Comparison of ENCODE assay signal across 8 mouse cellular contexts in the genomic region with DNA sequence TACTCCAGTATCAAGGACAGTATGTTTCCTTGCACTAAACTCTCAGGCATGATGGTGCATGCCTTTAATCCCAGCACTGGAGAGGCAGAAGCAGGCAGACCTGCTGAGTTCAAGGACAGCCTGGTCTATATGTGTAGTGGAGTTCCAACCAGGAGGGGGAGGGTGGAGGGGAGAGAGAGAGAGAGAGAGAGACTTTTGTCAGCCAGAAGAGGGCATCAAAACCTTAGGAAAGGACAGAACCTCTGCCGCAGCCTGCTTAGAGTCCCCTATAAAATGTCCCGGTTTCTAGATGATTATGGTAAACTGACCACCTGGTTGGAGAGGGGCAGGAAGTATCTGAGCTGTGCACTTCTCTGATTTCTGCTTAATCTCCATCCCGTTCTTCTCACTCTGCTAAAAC. TPM values are rescaled to one million over a fixed set of nuclear protein-coding genes. Genes with fewer than 3 reads are reported as not detected.
DNase-seq lines count a peak whose midpoint lies in the region; ATAC-seq and TF ChIP-seq lines count a peak whose summit lies in the region.

No protein-coding gene starts in this region.

- TF ChIP-seq POLR2A in MEL (IDR thresholded peaks at IDR 0.05; ENCODE audit: control insufficient read depth in 1 of 2, insufficient read depth in 1 of 2, low read depth in 1 of 2, low read length in 2 of 2, poor library complexity in 1 of 2): no peak

- ATAC-seq in hindbrain, postnatal 0 days: peak; percentile 74
- ATAC-seq in hindbrain, embryonic 13.5 days (ENCODE audit: low FRiP score): no peak
- peak; percentile 52; the same call in 1 of the 2 replicates for ATAC-seq in embryonic facial prominence, embryonic 11.5 days (replicated peaks; ENCODE audit: insufficient number of reproducible peaks, low FRiP score, low TSS enrichment, low read depth)
- ATAC-seq in midbrain, embryonic 15.5 days (replicated peaks): 0 out of 2 replicates have a peak, but pooled peaks have one; percentile 42
- ATAC-seq in cerebellum, adult (ENCODE audit: insufficient number of reproducible peaks, low FRiP score, low TSS enrichment): no peak

- no peaks in the 10 kb centered on the region for H3K4me1 ChIP-seq in hindbrain, postnatal 0 days (ENCODE audit: insufficient read depth, low read length)
- H3K4me1 ChIP-seq in hindbrain, embryonic 13.5 days (replicated peaks): 0 out of 2 replicates have a peak, but pooled peaks cover 4% of the 10 kb centered on the region
- H3K4me1 ChIP-seq in MEL (ENCODE audit: control insufficient read depth in 1 of 2, insufficient read depth in 2 of 2, low read length in 2 of 2): peaks cover 6 to 15% of the 10 kb centered on the region in 2 experiments
- H3K4me1 ChIP-seq in embryonic facial prominence, embryonic 11.5 days (ENCODE audit: control insufficient read depth, insufficient read depth, low read length): no peaks in the 10 kb centered on the region
- H3K4me1 ChIP-seq in midbrain, embryonic 15.5 days: no peaks in the 10 kb centered on the region

- TF ChIP-seq RAD21 in MEL (IDR thresholded peaks at IDR 0.05; ENCODE audit: low read depth, low read length): peak; percentile 80

- no peaks in the 10 kb centered on the region for H3K79me2 ChIP-seq in MEL (ENCODE audit: control insufficient read depth, insufficient read depth, low read length, poor library complexity)

- 14% methylated on average over 3 of the region's 3 CpGs for WGBS in hindbrain, postnatal 0 days
- 16% methylated on average over 3 of the region's 3 CpGs for WGBS in hindbrain, embryonic 13.5 days
- WGBS in embryonic facial prominence, embryonic 11.5 days: 14% methylated on average over 3 of the region's 3 CpGs
- WGBS in midbrain, embryonic 15.5 days: 23% methylated on average over 3 of the region's 3 CpGs

- no peak for TF ChIP-seq EP300 in MEL (IDR thresholded peaks at IDR 0.05; ENCODE audit: low read depth in 1 of 2, low read length in 2 of 2)

- DNase-seq in hindbrain, postnatal 0 days (ENCODE audit: low spot score): peak; percentile 56
- DNase-seq in MEL (ENCODE audit: low read depth, low spot score): peak; percentile 74
- DNase-seq in embryonic facial prominence, embryonic 11.5 days (ENCODE audit: low spot score): peak; percentile 54
- DNase-seq in frontal cortex, postnatal 25 days (ENCODE audit: low spot score in 2 of 2): no peak
- DNase-seq in gastrocnemius, postnatal 25 days: no peak

- no peaks in the 10 kb centered on the region for H3K36me3 ChIP-seq in hindbrain, postnatal 0 days (ENCODE audit: insufficient read depth, low read length)
- no peaks in the 10 kb centered on the region for H3K36me3 ChIP-seq in hindbrain, embryonic 13.5 days
- H3K36me3 ChIP-seq in MEL (ENCODE audit: control insufficient read depth in 1 of 2, insufficient read depth in 2 of 2, low read length in 2 of 2): peaks cover 0 to 6% of the 10 kb centered on the region in 2 experiments; a peak in 2 of 4 replicates
- H3K36me3 ChIP-seq in embryonic facial prominence, embryonic 11.5 days (replicated peaks; ENCODE audit: control insufficient read depth, insufficient read depth, low read depth, low read length): no peaks in the 10 kb centered on the region
- H3K36me3 ChIP-seq in midbrain, embryonic 15.5 days (replicated peaks): no peaks in the 10 kb centered on the region

- no peak overlapping the region for H3K9ac ChIP-seq in hindbrain, postnatal 0 days (replicated peaks; ENCODE audit: low read length)
- no peak overlapping the region for H3K9ac ChIP-seq in hindbrain, embryonic 13.5 days
- H3K9ac ChIP-seq in MEL (ENCODE audit: control insufficient read depth, low read depth, low read length, poor library complexity, severe bottlenecking): no peak overlapping the region
- no peak overlapping the region for H3K9ac ChIP-seq in embryonic facial prominence, embryonic 11.5 days (replicated peaks; ENCODE audit: low read length)
- H3K9ac ChIP-seq in midbrain, embryonic 15.5 days: no peak overlapping the region

- H3K27ac ChIP-seq in hindbrain, postnatal 0 days: no peak overlapping the region
- no peak overlapping the region for H3K27ac ChIP-seq in hindbrain, embryonic 13.5 days
- no peak overlapping the region for H3K27ac ChIP-seq in MEL (ENCODE audit: control insufficient read depth, low read depth, low read length)
- no peak overlapping the region for H3K27ac ChIP-seq in embryonic facial prominence, embryonic 11.5 days (replicated peaks; ENCODE audit: low read depth, low read length)
- no peak overlapping the region for H3K27ac ChIP-seq in midbrain, embryonic 15.5 days

- H3K4me3 ChIP-seq in hindbrain, postnatal 0 days (ENCODE audit: low read length): no peak overlapping the region
- H3K4me3 ChIP-seq in hindbrain, embryonic 13.5 days: no peak overlapping the region
- no peak overlapping the region for H3K4me3 ChIP-seq in MEL (ENCODE audit: control insufficient read depth in 1 of 2, insufficient read depth in 1 of 2, low read depth in 2 of 2, low read length in 2 of 2)
- no peak overlapping the region for H3K4me3 ChIP-seq in embryonic facial prominence, embryonic 11.5 days (ENCODE audit: low read depth, low read length)
- no peak overlapping the region for H3K4me3 ChIP-seq in midbrain, embryonic 15.5 days

- no peaks in the 10 kb centered on the region for H3K9me3 ChIP-seq in hindbrain, postnatal 0 days (ENCODE audit: low read length)
- no peaks in the 10 kb centered on the region for H3K9me3 ChIP-seq in hindbrain, embryonic 13.5 days
- no peaks in the 10 kb centered on the region for H3K9me3 ChIP-seq in MEL (replicated peaks; ENCODE audit: insufficient read depth, low read length)
- H3K9me3 ChIP-seq in embryonic facial prominence, embryonic 11.5 days (replicated peaks; ENCODE audit: control insufficient read depth, low read length): no peaks in the 10 kb centered on the region
- H3K9me3 ChIP-seq in midbrain, embryonic 15.5 days: no peaks in the 10 kb centered on the region

- peak; percentile 70 for TF ChIP-seq CTCF in hindbrain, postnatal 0 days (IDR thresholded peaks at IDR 0.05; ENCODE audit: low read depth)
- peak in 2 of 3 experiments; percentile 47 to 73; a peak in 4 of 6 replicates for TF ChIP-seq CTCF in MEL (IDR thresholded peaks at IDR 0.05 in 2 of 3, conservative IDR thresholded peaks at IDR 0.05 in 1 of 3; ENCODE audit: control insufficient read depth in 1 of 3, insufficient read depth in 1 of 3, low read depth in 2 of 3, low read length in 3 of 3, poor library complexity in 1 of 3, severe bottlenecking in 1 of 3)

- H3K27me3 ChIP-seq in hindbrain, postnatal 0 days (ENCODE audit: insufficient read depth, low read length): no peaks in the 10 kb centered on the region
- no peaks in the 10 kb centered on the region for H3K27me3 ChIP-seq in hindbrain, embryonic 13.5 days
- no peaks in the 10 kb centered on the region for H3K27me3 ChIP-seq in MEL (ENCODE audit: control insufficient read depth in 1 of 2, insufficient read depth in 2 of 2, low read length in 2 of 2)
- no peaks in the 10 kb centered on the region for H3K27me3 ChIP-seq in embryonic facial prominence, embryonic 11.5 days (ENCODE audit: control insufficient read depth, insufficient read depth, low read length)
- no peaks in the 10 kb centered on the region for H3K27me3 ChIP-seq in midbrain, embryonic 15.5 days (replicated peaks)

- no peak overlapping the region for H3K4me2 ChIP-seq in hindbrain, postnatal 0 days (ENCODE audit: low read depth, low read length)
- H3K4me2 ChIP-seq in hindbrain, embryonic 13.5 days: no peak overlapping the region
- H3K4me2 ChIP-seq in embryonic facial prominence, embryonic 11.5 days (ENCODE audit: low read depth, low read length): no peak overlapping the region
- no peak overlapping the region for H3K4me2 ChIP-seq in midbrain, embryonic 15.5 days

TF ChIP-seq in MEL, 35 proteins besides CTCF, POLR2A, EP300 and RAD21 (continues in another document):
- TF ChIP-seq MAFK (IDR thresholded peaks at IDR 0.05; ENCODE audit: borderline replicate concordance, low read depth, low read length) (no peak), SIN3A (IDR thresholded peaks at IDR 0.05; ENCODE audit: low read length) (no peak; the same call in 1 of the 2 replicates), MXI1 (IDR thresholded peaks at IDR 0.05; ENCODE audit: low read depth, low read length) (no peak), ZNF384 (IDR thresholded peaks at IDR 0.05; ENCODE audit: low read depth, low read length) (no peak), MAX (IDR thresholded peaks at IDR 0.05; ENCODE audit: low read length) (no peak), GABPA (IDR thresholded peaks at IDR 0.05; ENCODE audit: low read depth, low read length) (no peak), TAL1 (IDR thresholded peaks at IDR 0.05; ENCODE audit: low read length) (no peak), SMC3 (IDR thresholded peaks at IDR 0.05; ENCODE audit: low read depth, low read length) (peak; percentile 80), RCOR1 (IDR thresholded peaks at IDR 0.05; ENCODE audit: low read depth, low read length) (no peak), E2F4 (IDR thresholded peaks at IDR 0.05; ENCODE audit: borderline replicate concordance, low read depth, low read length) (no peak), ELF1 (IDR thresholded peaks at IDR 0.05; ENCODE audit: low read depth, low read length) (no peak), MAZ (IDR thresholded peaks at IDR 0.05; ENCODE audit: low read depth, low read length) (peak; percentile 68; the same call in 1 of the 2 replicates)

RNA-seq across cellular contexts. Expression of a gene that starts 20.1 kb away (rescaled TPM):
- 0.86 and 1.2 TPM in 2 replicates for total RNA-seq in hindbrain, postnatal 0 days (2014; rRNA removed)
- 2.3 TPM in 2 replicates for polyA plus RNA-seq in hindbrain, postnatal 0 days (2015; fragmentation: Nextera tagmentation; extraction: Ambion mirVana)
- 1.0 and 2.8 TPM in 2 replicates for polyA plus RNA-seq in hindbrain, embryonic 13.5 days (2015; fragmentation: Nextera tagmentation; extraction: Ambion mirVana)
- total RNA-seq in MEL (2012; rRNA removed): 2.2 and 2.8 TPM in 2 replicates
- polyA plus RNA-seq in MEL (2012; ENCODE audit: insufficient read depth in 1 of 2, insufficient read length in 2 of 2, low read depth in 1 of 2, low replicate concordance in 2 of 2, missing spikeins in 1 of 2): 1 to 10 TPM in 1 of 2 experiments, not detected in 1; 5.5 TPM
- 1.4 TPM in 2 replicates for polyA plus RNA-seq in embryonic facial prominence, embryonic 11.5 days (2014; fragmentation: Nextera tagmentation; extraction: Ambion mirVana)
- 1.5 and 1.8 TPM in 2 replicates for polyA plus RNA-seq in midbrain, embryonic 15.5 days (2015; fragmentation: Nextera tagmentation; extraction: Ambion mirVana)
- total RNA-seq in gastrocnemius, postnatal 25 days (2021): 1 to 10 TPM in 1 of 2 experiments, under 1 TPM in 1; 0.13 to 1.3 TPM

RNA-seq across cellular contexts. Expression of a gene that starts 46.8 kb away (rescaled TPM):
- 6.4 and 9.8 TPM in 2 replicates for total RNA-seq in hindbrain, postnatal 0 days (2014; rRNA removed)
- polyA plus RNA-seq in hindbrain, postnatal 0 days (2015; fragmentation: Nextera tagmentation; extraction: Ambion mirVana): 7.9 and 8.2 TPM in 2 replicates
- 6.4 and 6.7 TPM in 2 replicates for polyA plus RNA-seq in hindbrain, embryonic 13.5 days (2015; fragmentation: Nextera tagmentation; extraction: Ambion mirVana)
- not detected in 2 replicates for total RNA-seq in MEL (2012; rRNA removed)
- not detected for polyA plus RNA-seq in MEL (2012; ENCODE audit: insufficient read depth in 1 of 2, insufficient read length in 2 of 2, low read depth in 1 of 2, low replicate concordance in 2 of 2, missing spikeins in 1 of 2)
- 4.4 and 4.6 TPM in 2 replicates for polyA plus RNA-seq in embryonic facial prominence, embryonic 11.5 days (2014; fragmentation: Nextera tagmentation; extraction: Ambion mirVana)
- 12.7 and 13.0 TPM in 2 replicates for polyA plus RNA-seq in midbrain, embryonic 15.5 days (2015; fragmentation: Nextera tagmentation; extraction: Ambion mirVana)
- total RNA-seq in gastrocnemius, postnatal 25 days (2021): not detected

Comparison
In these comparisons a context has a peak if more than half of its experiments do, and no peak if none do; other contexts are left out.
1. ATAC-seq: peak in hindbrain, postnatal 0 days (single experiment), embryonic facial prominence, embryonic 11.5 days (single experiment) and midbrain, embryonic 15.5 days (single experiment); none in hindbrain, embryonic 13.5 days (single experiment) and cerebellum, adult (single experiment).
2. DNase-seq: peak in hindbrain, postnatal 0 days (single experiment), MEL (single experiment) and embryonic facial prominence, embryonic 11.5 days (single experiment); none in frontal cortex, postnatal 25 days (0 of 2) and gastrocnemius, postnatal 25 days (single experiment).